Mouse (Mus musculus): Measurements from ENCODE around the gene Rnaseh2b. TPM values are rescaled to one million over a fixed set of nuclear protein-coding genes. Genes with fewer than 3 reads are reported as not detected.

The Rnaseh2b gene
- polyA plus RNA-seq, 1 experiment from 2014 or later: 59.6 TPM

DNA sequence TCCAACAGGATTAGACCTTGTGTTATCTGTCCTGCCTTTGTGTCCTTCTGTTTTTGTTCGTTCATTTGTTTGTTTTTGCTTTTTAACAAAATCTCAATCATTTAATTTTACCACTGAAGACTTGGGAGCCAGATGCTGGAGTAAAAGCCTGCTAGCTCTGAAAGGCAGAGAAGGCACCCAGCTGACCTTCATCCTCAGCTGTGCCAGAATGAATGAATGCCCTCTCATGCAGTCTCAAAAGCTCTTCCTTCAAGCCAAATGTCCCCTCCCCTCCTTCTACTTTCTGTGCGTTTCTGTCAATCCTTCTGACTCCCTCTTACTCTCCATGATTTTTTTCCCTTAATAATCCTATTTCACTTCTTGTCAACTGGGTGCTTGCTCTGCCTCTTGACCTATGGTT lies 34.8 kb downstream of the Rnaseh2b start:
- DNase-seq (ENCODE audit: low spot score): no peak
- WGBS: 57% methylated on average over 2 of the region's 2 CpGs
- no peak overlapping the region for H3K4me3 ChIP-seq (ENCODE audit: low read depth, low read length)
- no peaks in the 10 kb centered on the region for H3K36me3 ChIP-seq (ENCODE audit: control insufficient read depth, insufficient read depth, low read length)
- H3K9ac ChIP-seq (ENCODE audit: low read length): no peak overlapping the region
- no peak overlapping the region for H3K27ac ChIP-seq (ENCODE audit: low read depth, low read length)
- H3K4me1 ChIP-seq (ENCODE audit: control insufficient read depth, insufficient read depth, low read length): peaks cover 4% of the 10 kb centered on the region; the same call in 1 of the 2 replicates
- no peak for ATAC-seq (ENCODE audit: insufficient read depth, low FRiP score, low TSS enrichment)
- H3K27me3 ChIP-seq (ENCODE audit: control insufficient read depth, insufficient read depth, low read length): no peaks in the 10 kb centered on the region
- no peak overlapping the region for H3K4me2 ChIP-seq (ENCODE audit: low read depth)
- no peaks in the 10 kb centered on the region for H3K9me3 ChIP-seq (ENCODE audit: control insufficient read depth, low read length)

- peaks cover 6% of the 10 kb centered on the region; the same call in 1 of the 2 replicates for H3K4me1 ChIP-seq (ENCODE audit: control insufficient read depth, insufficient read depth, low read length)
- no peaks in the 10 kb centered on the region for H3K27me3 ChIP-seq (ENCODE audit: control insufficient read depth, insufficient read depth, low read length)
Observed at GRCm38 (mm10) chr14:62328606-62329005, 36.2 kb downstream of the Rnaseh2b start.

DNA sequence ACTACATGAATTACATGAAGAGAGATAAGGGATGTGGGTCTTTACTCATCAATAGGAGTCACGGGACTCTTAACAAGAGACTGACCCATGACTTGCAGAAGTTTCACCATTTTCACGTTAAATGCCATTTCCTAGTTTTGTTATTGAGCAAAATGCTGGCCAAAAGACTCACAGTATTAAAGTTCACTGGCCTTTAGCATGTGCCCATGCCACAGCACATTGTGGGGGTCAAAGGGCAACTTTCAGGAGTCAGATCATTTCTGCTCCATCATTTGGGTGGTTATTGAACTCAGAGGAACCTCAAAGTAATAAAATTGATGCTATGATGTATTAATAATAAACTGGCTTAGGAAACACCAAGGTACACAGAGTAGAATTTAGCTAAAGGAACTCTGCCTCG lies 37.2 kb downstream of the Rnaseh2b start:
- peaks cover 6% of the 10 kb centered on the region; the same call in 1 of the 2 replicates for H3K4me1 ChIP-seq (ENCODE audit: control insufficient read depth, insufficient read depth, low read length)
- H3K9me3 ChIP-seq (ENCODE audit: control insufficient read depth, low read length): no peaks in the 10 kb centered on the region
- no peak for DNase-seq (ENCODE audit: low spot score)
- H3K4me2 ChIP-seq (ENCODE audit: low read depth): no peak overlapping the region
- WGBS: 87% methylated on average over 3 of the region's 3 CpGs
- no peak overlapping the region for H3K27ac ChIP-seq (ENCODE audit: low read depth, low read length)
- no peaks in the 10 kb centered on the region for H3K27me3 ChIP-seq (ENCODE audit: control insufficient read depth, insufficient read depth, low read length)
- ATAC-seq (ENCODE audit: insufficient read depth, low FRiP score, low TSS enrichment): no peak
- no peak overlapping the region for H3K9ac ChIP-seq (ENCODE audit: low read length)
- H3K36me3 ChIP-seq (ENCODE audit: control insufficient read depth, insufficient read depth, low read length): no peaks in the 10 kb centered on the region
- H3K4me3 ChIP-seq (ENCODE audit: low read depth, low read length): no peak overlapping the region

More at GRCm38 (mm10) chr14:62328606-62329005, 36.2 kb downstream of the Rnaseh2b start:
- no peak overlapping the region for H3K27ac ChIP-seq (ENCODE audit: low read depth, low read length)
- H3K9ac ChIP-seq (ENCODE audit: low read length): no peak overlapping the region
- DNase-seq (ENCODE audit: low spot score) (no peak), ATAC-seq (ENCODE audit: insufficient read depth, low FRiP score, low TSS enrichment) (no peak)
- no peaks in the 10 kb centered on the region for H3K9me3 ChIP-seq (ENCODE audit: control insufficient read depth, low read length)
- H3K4me2 ChIP-seq (ENCODE audit: low read depth): no peak overlapping the region
- H3K36me3 ChIP-seq (ENCODE audit: control insufficient read depth, insufficient read depth, low read length): no peaks in the 10 kb centered on the region
- 57% methylated on average over 6 of the region's 6 CpGs for WGBS
- no peak overlapping the region for H3K4me3 ChIP-seq (ENCODE audit: low read depth, low read length)

DNA sequence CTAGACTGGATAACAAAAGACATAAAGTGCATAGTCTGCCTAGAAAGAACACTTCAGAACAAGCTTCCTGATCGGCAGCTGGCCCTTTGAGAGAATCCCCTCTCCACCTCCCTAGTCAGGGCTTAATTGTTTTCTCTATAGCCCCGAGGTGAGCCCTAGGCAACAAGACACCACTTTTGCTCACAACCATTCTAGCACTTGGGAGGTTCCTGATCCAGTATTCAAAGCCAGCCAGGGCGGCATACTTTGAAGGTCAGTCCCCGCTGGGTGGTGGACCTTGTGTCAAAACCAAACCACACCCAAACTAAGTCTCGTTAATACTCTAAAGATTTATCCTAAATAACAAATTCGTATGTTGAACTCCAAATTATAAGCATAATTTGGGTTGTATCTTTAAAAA lies 39.1 kb downstream of the Rnaseh2b start:
- DNase-seq (ENCODE audit: low spot score) (no peak), ATAC-seq (ENCODE audit: insufficient read depth, low FRiP score, low TSS enrichment) (no peak)
- no peaks in the 10 kb centered on the region for H3K9me3 ChIP-seq (ENCODE audit: control insufficient read depth, low read length)
- peak overlapping the region; percentile 61 for H3K4me3 ChIP-seq (ENCODE audit: low read depth, low read length)
- H3K27me3 ChIP-seq (ENCODE audit: control insufficient read depth, insufficient read depth, low read length): no peaks in the 10 kb centered on the region
- H3K27ac ChIP-seq (ENCODE audit: low read depth, low read length): no peak overlapping the region
- no peaks in the 10 kb centered on the region for H3K36me3 ChIP-seq (ENCODE audit: control insufficient read depth, insufficient read depth, low read length)
- peaks cover 6% of the 10 kb centered on the region; the same call in 1 of the 2 replicates for H3K4me1 ChIP-seq (ENCODE audit: control insufficient read depth, insufficient read depth, low read length)
- 16% methylated on average over 6 of the region's 6 CpGs for WGBS
- H3K9ac ChIP-seq (ENCODE audit: low read length): peak overlapping the region; percentile 80; the same call in 1 of the 2 replicates
- peak overlapping the region; percentile 76 for H3K4me2 ChIP-seq (ENCODE audit: low read depth)

- Histone ChIP-seq H3K9ac (ENCODE audit: low read length) (peak overlapping the region; percentile 80), H3K4me1 (ENCODE audit: control insufficient read depth, insufficient read depth, low read length) (peaks cover 6% of the 10 kb centered on the region; the same call in 1 of the 2 replicates), H3K27me3 (ENCODE audit: control insufficient read depth, insufficient read depth, low read length) (no peaks in the 10 kb centered on the region), H3K9me3 (ENCODE audit: control insufficient read depth, low read length) (no peaks in the 10 kb centered on the region), H3K4me3 (ENCODE audit: low read depth, low read length) (peak overlapping the region; percentile 61), H3K36me3 (ENCODE audit: control insufficient read depth, insufficient read depth, low read length) (no peaks in the 10 kb centered on the region), H3K4me2 (ENCODE audit: low read depth) (peak overlapping the region; percentile 76), H3K27ac (ENCODE audit: low read depth, low read length) (peak overlapping the region; percentile 34; the same call in 1 of the 2 replicates)
- peak; percentile 86 for ATAC-seq (ENCODE audit: insufficient read depth, low FRiP score, low TSS enrichment)
- peak; percentile 89 for DNase-seq (ENCODE audit: low spot score)
- WGBS: under 1% methylated on average over 58 of the region's 62 CpGs
Observed at GRCm38 (mm10) chr14:62331866-62332619, 39.7 kb downstream of the Rnaseh2b start.

DNA sequence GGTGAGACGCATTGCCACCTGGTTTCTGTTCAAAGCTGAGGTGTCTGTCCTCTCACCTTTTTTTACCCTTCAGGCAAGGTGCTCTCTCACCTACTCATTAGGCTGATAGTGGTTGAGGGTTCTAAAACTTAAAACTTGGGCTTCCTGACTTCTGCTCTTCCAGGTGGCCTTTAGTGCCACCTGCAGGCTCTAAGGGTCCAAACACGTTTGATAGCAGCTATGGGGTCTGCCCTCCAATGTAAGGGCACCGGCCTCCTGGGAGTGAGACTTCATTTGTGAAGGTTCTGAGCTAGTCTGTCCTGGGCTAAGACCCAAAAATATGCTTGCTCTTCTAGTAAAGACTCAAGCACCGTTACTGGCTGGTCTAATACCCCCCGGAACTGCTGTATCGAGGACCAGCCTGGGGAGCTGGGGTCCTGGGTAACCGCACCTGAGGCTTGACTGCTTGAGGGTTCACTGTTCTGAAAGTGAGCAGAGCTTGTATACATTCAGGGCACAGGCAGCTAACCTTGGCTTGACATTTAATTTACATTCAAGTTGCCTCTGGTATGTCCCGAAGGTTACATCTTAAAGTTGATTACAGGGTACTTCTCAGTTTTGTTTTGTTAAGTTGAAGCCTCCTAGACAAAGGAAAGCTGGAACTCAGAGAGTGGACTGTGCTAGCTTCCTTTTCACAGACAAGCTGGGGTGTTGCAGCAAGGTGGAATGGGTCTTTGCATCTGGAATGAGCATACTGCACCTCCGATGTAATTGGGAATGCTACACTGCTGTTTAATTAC lies 41.7 kb downstream of the Rnaseh2b start:
- ATAC-seq (ENCODE audit: insufficient read depth, low FRiP score, low TSS enrichment): no peak

GRCm38 (mm10) chr14:62339196-62339595 lies 46.8 kb downstream of the Rnaseh2b start:
- Histone ChIP-seq H3K4me1 (ENCODE audit: control insufficient read depth, insufficient read depth, low read length) (no peaks in the 10 kb centered on the region), H3K27me3 (ENCODE audit: control insufficient read depth, insufficient read depth, low read length) (no peaks in the 10 kb centered on the region), H3K4me3 (ENCODE audit: low read depth, low read length) (no peak overlapping the region), H3K9ac (ENCODE audit: low read length) (no peak overlapping the region), H3K36me3 (ENCODE audit: control insufficient read depth, insufficient read depth, low read length) (no peaks in the 10 kb centered on the region), H3K4me2 (ENCODE audit: low read depth) (no peak overlapping the region), H3K9me3 (ENCODE audit: control insufficient read depth, low read length) (no peaks in the 10 kb centered on the region), H3K27ac (ENCODE audit: low read depth, low read length) (no peak overlapping the region)
- WGBS: 90% methylated on average over 1 of the region's 1 CpGs
- DNase-seq (ENCODE audit: low spot score) (no peak), ATAC-seq (ENCODE audit: insufficient read depth, low FRiP score, low TSS enrichment) (no peak)

More for the DNA sequence above, 41.7 kb downstream of the Rnaseh2b start:
- Histone ChIP-seq H3K27me3 (ENCODE audit: control insufficient read depth, insufficient read depth, low read length) (no peaks in the 10 kb centered on the region), H3K9me3 (ENCODE audit: control insufficient read depth, low read length) (no peaks in the 10 kb centered on the region), H3K4me3 (ENCODE audit: low read depth, low read length) (no peak overlapping the region), H3K4me2 (ENCODE audit: low read depth) (no peak overlapping the region), H3K4me1 (ENCODE audit: control insufficient read depth, insufficient read depth, low read length) (peaks cover 6% of the 10 kb centered on the region; the same call in 1 of the 2 replicates), H3K9ac (ENCODE audit: low read length) (no peak overlapping the region), H3K27ac (ENCODE audit: low read depth, low read length) (no peak overlapping the region), H3K36me3 (ENCODE audit: control insufficient read depth, insufficient read depth, low read length) (no peaks in the 10 kb centered on the region)
- DNase-seq (ENCODE audit: low spot score): no peak
- WGBS: 81% methylated on average over 9 of the region's 9 CpGs

DNA sequence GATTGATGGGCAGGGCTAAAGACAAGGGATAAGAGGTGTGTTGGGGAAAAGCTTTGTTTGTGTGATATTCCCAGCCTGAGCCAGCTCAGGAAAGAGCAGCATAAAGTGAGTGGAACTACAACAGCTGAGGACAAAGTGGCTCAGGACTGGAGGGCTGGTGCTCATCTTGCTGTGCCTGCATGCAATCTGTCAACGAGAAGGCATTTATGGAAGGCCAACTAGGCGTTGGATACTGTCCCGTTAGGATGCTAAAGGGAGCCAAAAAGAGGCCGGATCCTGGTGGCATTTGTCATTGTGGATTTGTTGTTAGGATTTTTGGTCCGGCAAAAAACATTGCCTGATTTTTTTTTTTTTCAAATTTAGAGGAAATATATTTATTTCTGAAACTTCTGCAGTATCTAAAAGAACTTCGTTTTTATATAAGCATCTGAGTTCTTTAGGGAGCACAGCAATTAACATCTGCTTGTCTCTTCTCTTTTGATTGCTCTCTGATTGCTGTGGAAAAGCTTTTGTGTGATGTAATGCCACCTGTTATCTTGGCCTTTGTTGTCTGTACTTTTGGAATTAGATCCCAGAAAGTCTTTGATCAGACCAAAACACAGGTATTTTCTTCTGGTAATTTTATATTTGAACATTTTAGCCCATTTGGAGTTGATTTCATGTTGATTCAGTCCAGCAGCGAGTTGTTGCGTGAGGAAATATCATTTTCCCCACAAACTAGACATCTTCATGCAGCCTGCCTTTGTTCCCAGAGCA lies 49.7 kb downstream of the Rnaseh2b start:
- H3K4me3 ChIP-seq (ENCODE audit: low read depth, low read length): no peak overlapping the region
- H3K9ac ChIP-seq (ENCODE audit: low read length): no peak overlapping the region
- H3K36me3 ChIP-seq (ENCODE audit: control insufficient read depth, insufficient read depth, low read length): no peaks in the 10 kb centered on the region
- H3K9me3 ChIP-seq (ENCODE audit: control insufficient read depth, low read length): no peaks in the 10 kb centered on the region
- H3K4me2 ChIP-seq (ENCODE audit: low read depth): no peak overlapping the region
- DNase-seq (ENCODE audit: low spot score) (no peak), ATAC-seq (ENCODE audit: insufficient read depth, low FRiP score, low TSS enrichment) (no peak)
- no peak overlapping the region for H3K27ac ChIP-seq (ENCODE audit: low read depth, low read length)
- H3K4me1 ChIP-seq (ENCODE audit: control insufficient read depth, insufficient read depth, low read length): no peaks in the 10 kb centered on the region
- WGBS: 74% methylated on average over 8 of the region's 8 CpGs
- H3K27me3 ChIP-seq (ENCODE audit: control insufficient read depth, insufficient read depth, low read length): no peaks in the 10 kb centered on the region

Data from neural tube, embryonic 11.5 days (tissue).